Mouse (Mus musculus): ENCODE measurements around the gene Ndufb7.

DNA sequence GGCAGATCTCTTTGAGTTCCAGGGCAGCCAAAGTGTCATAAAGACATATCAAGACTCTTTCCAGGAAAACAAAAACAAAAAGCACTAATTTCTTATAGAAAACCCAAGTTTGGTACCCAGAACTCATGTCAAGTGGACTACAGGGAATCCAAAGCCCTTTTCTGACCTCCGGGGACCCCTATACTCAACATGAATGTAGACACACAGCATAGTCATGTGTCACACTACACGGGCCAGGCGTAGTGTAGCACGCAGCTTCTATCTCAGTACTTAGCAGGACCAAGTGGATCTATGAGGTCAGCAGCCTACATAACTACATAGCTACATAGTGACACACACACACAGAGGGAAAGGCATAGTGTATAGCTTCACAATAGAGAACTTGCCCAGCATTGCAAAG lies 47.2 kb downstream of the Ndufb7 start:
- TF ChIP-seq MAFK (IDR thresholded peaks at IDR 0.05; ENCODE audit: insufficient read depth, low read depth, low read length) (no peak), ZC3H11A (IDR thresholded peaks at IDR 0.05; ENCODE audit: borderline replicate concordance, low read depth, low read length) (no peak), ZNF384 (IDR thresholded peaks at IDR 0.05; ENCODE audit: low read depth, low read length) (no peak)
